Mouse (Mus musculus): Measurements from ENCODE around the gene Clpsl2. TPM values are rescaled to one million over a fixed set of nuclear protein-coding genes. Genes with fewer than 3 reads are reported as not detected.
A peak's percentile ranks its signal among the peaks of the same experiment; 100 is the strongest.

Clpsl2 gene
- polyA plus RNA-seq (2015; fragmentation: Nextera tagmentation; extraction: Ambion mirVana) = not detected in 2 replicates

DNA sequence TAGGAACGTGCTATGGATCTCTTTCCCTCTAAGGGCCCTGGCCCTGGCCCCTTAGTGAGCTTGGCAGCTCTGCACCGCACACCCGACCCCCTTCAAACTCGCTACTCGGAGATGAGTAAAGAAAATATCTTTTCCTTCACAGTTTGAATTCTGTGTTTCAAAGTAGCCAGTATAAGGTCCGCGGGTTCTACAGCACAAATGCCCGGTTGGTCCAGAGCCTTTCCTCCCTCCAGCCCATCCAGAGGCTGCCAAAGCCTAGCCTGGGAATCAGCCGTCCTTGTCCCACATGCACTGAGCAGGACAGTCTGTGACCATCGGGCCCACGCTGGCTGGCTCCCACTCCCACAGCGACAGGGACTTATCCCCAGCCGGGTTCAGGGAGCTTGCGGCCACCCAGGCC, at the start of gene Clpsl2:
Gene Clpsl2, plus strand, starts transcription at position 301 of the 400 bp plus-strand sequence.
- no peak for ATAC-seq
- 75% methylated on average over 14 of the region's 14 CpGs for WGBS
- Histone ChIP-seq H3K9ac (replicated peaks; ENCODE audit: low read depth, low read length) (no peak within 1 kb of the TSS), H3K27me3 (replicated peaks; ENCODE audit: control insufficient read depth, insufficient read depth, low read length) (no peaks in the 10 kb centered on the region), H3K9me3 (ENCODE audit: control insufficient read depth, low read length) (no peaks in the 10 kb centered on the region), H3K27ac (ENCODE audit: low read length) (no peak within 1 kb of the TSS), H3K4me3 (replicated peaks; ENCODE audit: low read length) (no peak within 1 kb of the TSS), H3K4me2 (ENCODE audit: low read length) (no peak within 1 kb of the TSS), H3K36me3 (ENCODE audit: control insufficient read depth, insufficient read depth) (no peaks in the 10 kb centered on the region), H3K4me1 (replicated peaks; ENCODE audit: control insufficient read depth, insufficient read depth, low read length) (no peaks in the 10 kb centered on the region)

DNA sequence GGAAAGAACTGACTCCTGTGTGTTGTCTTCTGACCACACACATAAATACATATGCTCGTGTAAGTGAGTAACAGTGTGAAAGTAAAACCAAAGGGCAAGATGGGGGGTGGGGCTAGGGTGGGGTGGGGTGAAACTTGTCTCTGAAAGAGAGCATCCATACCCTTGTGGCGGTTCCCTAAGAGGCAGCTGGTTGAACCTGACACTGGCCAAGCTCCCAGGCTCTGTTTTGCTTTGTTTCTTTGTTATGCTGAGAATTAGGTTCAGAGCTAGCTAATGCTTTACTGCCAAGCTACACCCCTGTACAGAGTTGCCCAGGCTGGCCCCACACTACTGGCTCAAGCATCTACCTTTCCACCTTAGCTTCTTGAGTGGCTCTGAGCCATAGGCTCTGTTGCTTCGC, 48.7 kb upstream of the Clpsl2 start:
- H3K27me3 ChIP-seq (replicated peaks; ENCODE audit: control insufficient read depth, insufficient read depth, low read length) = no peaks in the 10 kb centered on the region
- no peak for ATAC-seq
- H3K36me3 ChIP-seq (ENCODE audit: control insufficient read depth, insufficient read depth) = no peaks in the 10 kb centered on the region
- no peak overlapping the region for H3K27ac ChIP-seq (ENCODE audit: low read length)
- no peak overlapping the region for H3K4me2 ChIP-seq (ENCODE audit: low read length)
- H3K9ac ChIP-seq (replicated peaks; ENCODE audit: low read depth, low read length) = no peak overlapping the region
- no peak overlapping the region for H3K4me3 ChIP-seq (replicated peaks; ENCODE audit: low read length)
- WGBS = 65% methylated on average over 3 of the region's 3 CpGs
- H3K4me1 ChIP-seq (replicated peaks; ENCODE audit: control insufficient read depth, insufficient read depth, low read length) = no peaks in the 10 kb centered on the region
- H3K9me3 ChIP-seq (ENCODE audit: control insufficient read depth, low read length) = no peaks in the 10 kb centered on the region

DNA sequence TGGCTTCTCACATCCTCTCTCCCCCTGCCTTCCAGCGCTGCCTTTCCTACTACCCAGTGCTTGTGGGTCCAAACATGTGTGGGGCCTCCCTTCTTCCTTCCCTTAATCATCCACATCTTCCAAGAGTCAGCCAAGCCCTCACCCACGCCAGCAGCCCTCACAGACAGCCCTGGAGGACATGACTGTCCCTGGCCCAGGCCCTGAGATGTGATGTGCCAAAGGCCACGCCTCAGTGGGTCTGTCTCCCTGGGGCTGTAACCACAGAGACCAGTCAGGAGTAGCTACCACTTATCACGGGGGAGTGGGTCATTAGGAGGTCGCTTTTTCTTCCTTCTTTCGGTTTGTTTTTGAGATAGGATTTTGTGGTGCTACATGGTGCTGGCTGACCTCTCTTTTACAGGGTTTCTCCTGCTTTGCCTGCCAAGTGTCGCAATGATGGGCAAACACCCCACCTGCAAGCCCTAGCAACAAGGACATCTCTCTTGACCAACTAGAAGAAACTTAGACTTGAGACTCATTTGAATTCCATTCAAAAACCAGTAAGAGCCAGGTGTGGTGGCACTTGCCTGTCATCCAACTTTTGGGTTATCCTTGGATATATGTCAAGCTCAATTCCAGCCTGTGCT, 46.9 kb upstream of the Clpsl2 start:
- H3K27me3 ChIP-seq (replicated peaks; ENCODE audit: control insufficient read depth, insufficient read depth, low read length) = no peaks in the 10 kb centered on the region
- H3K27ac ChIP-seq (ENCODE audit: low read length) = no peak overlapping the region
- H3K4me2 ChIP-seq (ENCODE audit: low read length) = no peak overlapping the region
- no peak for ATAC-seq
- H3K36me3 ChIP-seq (ENCODE audit: control insufficient read depth, insufficient read depth) = no peaks in the 10 kb centered on the region
- no peaks in the 10 kb centered on the region for H3K9me3 ChIP-seq (ENCODE audit: control insufficient read depth, low read length)
- H3K4me3 ChIP-seq (replicated peaks; ENCODE audit: low read length) = no peak overlapping the region
- WGBS = 71% methylated on average over 7 of the region's 7 CpGs
- no peaks in the 10 kb centered on the region for H3K4me1 ChIP-seq (replicated peaks; ENCODE audit: control insufficient read depth, insufficient read depth, low read length)
- H3K9ac ChIP-seq (replicated peaks; ENCODE audit: low read depth, low read length) = no peak overlapping the region

DNA sequence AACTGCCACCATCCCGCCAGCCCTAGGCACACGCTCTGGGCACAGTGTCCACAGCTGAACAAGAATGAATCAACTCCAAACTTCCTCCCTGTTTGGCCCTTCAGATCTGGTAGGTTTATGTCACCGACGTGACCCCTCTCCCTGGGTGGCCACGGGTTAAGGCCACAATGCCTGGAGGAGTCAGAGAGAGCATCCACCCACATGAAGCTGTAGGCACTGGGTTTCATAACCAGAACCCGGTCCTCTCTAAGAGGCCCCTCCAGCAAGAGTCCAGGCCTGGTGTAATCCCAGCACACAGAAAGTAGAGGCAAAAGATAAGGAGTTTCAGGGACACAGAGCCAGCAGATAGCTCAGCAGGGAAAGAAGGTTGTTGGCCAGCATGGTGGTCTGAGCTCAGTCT, 45.0 kb upstream of the Clpsl2 start:
- WGBS = 83% methylated on average over 6 of the region's 6 CpGs
- no peaks in the 10 kb centered on the region for H3K9me3 ChIP-seq (ENCODE audit: control insufficient read depth, low read length)
- H3K4me1 ChIP-seq (replicated peaks; ENCODE audit: control insufficient read depth, insufficient read depth, low read length) = no peaks in the 10 kb centered on the region
- H3K27me3 ChIP-seq (replicated peaks; ENCODE audit: control insufficient read depth, insufficient read depth, low read length) = no peaks in the 10 kb centered on the region
- no peak overlapping the region for H3K4me3 ChIP-seq (replicated peaks; ENCODE audit: low read length)
- no peak overlapping the region for H3K4me2 ChIP-seq (ENCODE audit: low read length)
- no peak for ATAC-seq
- no peaks in the 10 kb centered on the region for H3K36me3 ChIP-seq (ENCODE audit: control insufficient read depth, insufficient read depth)
- H3K27ac ChIP-seq (ENCODE audit: low read length) = no peak overlapping the region
- no peak overlapping the region for H3K9ac ChIP-seq (replicated peaks; ENCODE audit: low read depth, low read length)

DNA sequence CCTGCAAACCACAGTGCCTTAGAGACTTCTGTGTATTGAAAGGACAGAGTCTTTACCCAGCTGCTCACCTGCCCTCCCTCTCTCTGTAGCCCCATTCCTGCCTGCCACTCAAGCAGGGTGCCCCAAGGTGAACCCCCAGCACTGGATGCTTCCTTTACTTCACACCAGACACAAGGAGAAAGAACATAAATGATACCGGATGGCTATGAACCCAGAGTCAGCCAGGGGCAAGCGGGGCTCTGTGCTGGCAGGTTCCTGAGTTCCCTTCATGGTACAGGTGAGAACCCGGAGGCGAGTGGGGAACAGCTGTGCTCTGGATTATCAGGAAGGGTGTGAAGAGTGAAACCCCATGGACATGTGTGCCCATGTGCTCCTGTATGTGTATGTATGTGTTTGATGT, 43.6 kb upstream of the Clpsl2 start:
- 89% methylated on average over 4 of the region's 4 CpGs for WGBS
- H3K4me1 ChIP-seq (replicated peaks; ENCODE audit: control insufficient read depth, insufficient read depth, low read length) = no peaks in the 10 kb centered on the region

DNA sequence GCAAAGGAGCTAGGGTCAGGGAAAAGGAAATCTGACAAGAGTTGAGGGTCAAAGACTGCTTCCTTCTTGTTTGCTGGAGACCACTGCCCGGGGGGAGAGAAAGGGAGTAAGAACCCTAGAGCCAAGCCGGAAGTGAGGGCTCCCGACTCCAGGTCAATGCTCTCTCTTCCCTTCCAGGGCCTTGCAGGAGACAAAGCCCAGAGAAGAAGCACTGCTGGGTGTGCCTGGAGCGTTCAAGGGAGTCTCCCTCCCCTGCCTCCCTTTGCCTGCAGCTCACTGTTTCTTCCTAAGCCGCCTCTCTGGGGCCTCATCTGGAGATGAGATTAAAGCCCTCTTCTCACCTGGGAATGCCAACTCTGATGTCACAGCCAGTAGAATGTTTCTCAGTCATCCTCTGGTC, 42.3 kb upstream of the Clpsl2 start:
- Histone ChIP-seq H3K4me1 (replicated peaks; ENCODE audit: control insufficient read depth, insufficient read depth, low read length) (0 out of 2 replicates have a peak, but pooled peaks cover 5% of the 10 kb centered on the region), H3K27me3 (replicated peaks; ENCODE audit: control insufficient read depth, insufficient read depth, low read length) (peaks cover 3% of the 10 kb centered on the region; the same call in 1 of the 2 replicates), H3K9ac (replicated peaks; ENCODE audit: low read depth, low read length) (no peak overlapping the region), H3K9me3 (ENCODE audit: control insufficient read depth, low read length) (no peaks in the 10 kb centered on the region), H3K4me3 (replicated peaks; ENCODE audit: low read length) (no peak overlapping the region), H3K4me2 (ENCODE audit: low read length) (no peak overlapping the region), H3K36me3 (ENCODE audit: control insufficient read depth, insufficient read depth) (no peaks in the 10 kb centered on the region), H3K27ac (ENCODE audit: low read length) (no peak overlapping the region)
- 23% methylated on average over 5 of the region's 5 CpGs for WGBS
- no peak for ATAC-seq

More for the DNA sequence above, 43.6 kb upstream of the Clpsl2 start:
- Histone ChIP-seq H3K27ac (ENCODE audit: low read length) (no peak overlapping the region), H3K4me2 (ENCODE audit: low read length) (no peak overlapping the region), H3K9ac (replicated peaks; ENCODE audit: low read depth, low read length) (no peak overlapping the region), H3K36me3 (ENCODE audit: control insufficient read depth, insufficient read depth) (no peaks in the 10 kb centered on the region), H3K27me3 (replicated peaks; ENCODE audit: control insufficient read depth, insufficient read depth, low read length) (no peaks in the 10 kb centered on the region), H3K4me3 (replicated peaks; ENCODE audit: low read length) (no peak overlapping the region), H3K9me3 (ENCODE audit: control insufficient read depth, low read length) (no peaks in the 10 kb centered on the region)
- no peak for ATAC-seq

DNA sequence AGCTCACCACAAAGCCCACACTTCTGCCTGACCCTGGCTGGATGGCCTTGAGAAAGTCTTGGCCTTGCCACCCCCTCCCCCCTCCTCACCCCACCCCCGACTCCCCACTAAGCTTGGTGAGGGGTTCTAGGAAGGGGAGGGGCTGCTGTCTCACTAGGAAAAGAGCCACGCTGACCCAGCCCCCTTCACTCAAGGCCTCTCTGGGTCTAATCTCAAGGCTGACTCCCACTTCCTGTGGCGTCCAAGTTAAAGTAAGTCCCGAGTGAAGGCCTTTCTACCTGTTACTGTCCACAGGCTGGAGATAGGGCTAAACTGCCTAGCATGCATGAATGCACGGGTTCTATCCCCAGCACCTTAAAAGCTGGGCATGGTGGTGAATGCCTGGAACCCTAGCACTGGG, 41.7 kb upstream of the Clpsl2 start:
- Histone ChIP-seq H3K27ac (ENCODE audit: low read length) (no peak overlapping the region), H3K4me3 (replicated peaks; ENCODE audit: low read length) (no peak overlapping the region), H3K27me3 (replicated peaks; ENCODE audit: control insufficient read depth, insufficient read depth, low read length) (peaks cover 3% of the 10 kb centered on the region; the same call in 1 of the 2 replicates), H3K4me2 (ENCODE audit: low read length) (no peak overlapping the region), H3K4me1 (replicated peaks; ENCODE audit: control insufficient read depth, insufficient read depth, low read length) (0 out of 2 replicates have a peak, but pooled peaks cover 5% of the 10 kb centered on the region), H3K9ac (replicated peaks; ENCODE audit: low read depth, low read length) (no peak overlapping the region), H3K9me3 (ENCODE audit: control insufficient read depth, low read length) (no peaks in the 10 kb centered on the region), H3K36me3 (ENCODE audit: control insufficient read depth, insufficient read depth) (no peaks in the 10 kb centered on the region)
- 30% methylated on average over 5 of the region's 5 CpGs for WGBS
- no peak for ATAC-seq

DNA sequence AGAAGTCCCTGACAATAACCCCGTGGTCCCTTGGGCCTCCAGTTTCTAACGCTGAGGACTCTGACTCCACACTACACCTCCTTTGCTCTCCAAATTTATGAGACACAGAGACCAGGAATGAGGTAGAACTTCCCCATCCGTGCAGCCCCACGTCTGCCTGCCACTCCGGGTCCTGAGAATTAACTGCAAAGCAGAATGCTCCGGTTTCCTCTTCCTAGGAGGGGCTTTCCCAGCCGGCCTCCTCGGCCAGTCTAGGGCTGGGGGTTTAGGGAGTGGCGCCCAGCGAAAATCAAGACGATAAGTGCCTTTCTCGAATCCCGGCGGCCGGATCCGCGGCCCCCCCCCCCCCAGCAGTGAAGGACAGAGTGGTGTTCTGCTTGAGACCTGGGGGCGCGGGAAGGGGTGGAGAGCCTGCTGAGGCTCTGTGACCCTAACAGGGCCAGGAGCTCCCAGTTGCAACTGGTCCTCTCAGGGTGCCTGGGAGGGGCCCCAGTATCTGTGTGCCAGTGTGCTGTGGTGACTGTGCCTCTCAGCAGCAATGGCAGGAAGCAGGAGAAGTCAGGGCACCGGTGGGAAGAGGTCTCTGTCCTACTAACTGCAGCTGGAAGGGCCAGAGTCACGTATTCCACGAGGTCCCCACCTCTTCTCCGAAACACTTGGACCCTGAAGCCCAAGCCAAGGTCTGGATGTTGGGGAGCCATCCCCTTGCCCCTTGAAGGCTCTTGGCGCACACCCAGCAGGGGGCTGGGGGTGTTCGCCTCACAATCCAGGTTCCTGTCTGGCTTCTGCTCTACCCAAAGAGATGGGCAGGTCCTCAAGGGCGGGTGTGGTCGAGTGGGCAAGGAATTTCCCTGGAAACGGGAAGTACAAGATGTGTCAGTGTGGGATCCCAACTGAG, 38.5 kb upstream of the Clpsl2 start:
- 9% methylated on average over 28 of the region's 28 CpGs for WGBS
- ATAC-seq = no peak
- peaks cover 5% of the 10 kb centered on the region; the same call in 1 of the 2 replicates for H3K4me1 ChIP-seq (replicated peaks; ENCODE audit: control insufficient read depth, insufficient read depth, low read length)
- no peaks in the 10 kb centered on the region for H3K9me3 ChIP-seq (ENCODE audit: control insufficient read depth, low read length)
- 0 out of 2 replicates have a peak overlapping the region, but pooled peaks have one; percentile 10 for H3K9ac ChIP-seq (replicated peaks; ENCODE audit: low read depth, low read length)
- no peak overlapping the region for H3K4me3 ChIP-seq (replicated peaks; ENCODE audit: low read length)
- H3K4me2 ChIP-seq (ENCODE audit: low read length) = peak overlapping the region; percentile 6; the same call in 1 of the 2 replicates
- no peak overlapping the region for H3K27ac ChIP-seq (ENCODE audit: low read length)
- peaks cover 3% of the 10 kb centered on the region; the same call in 1 of the 2 replicates for H3K27me3 ChIP-seq (replicated peaks; ENCODE audit: control insufficient read depth, insufficient read depth, low read length)
- H3K36me3 ChIP-seq (ENCODE audit: control insufficient read depth, insufficient read depth) = no peaks in the 10 kb centered on the region
